Mouse (Mus musculus) heart, adult 2 months (tissue): ENCODE data around the gene Mapkapk5. TPM values are rescaled to one million over a fixed set of nuclear protein-coding genes. Genes with fewer than 3 reads are reported as not detected.
A peak's percentile ranks its signal among the peaks of the same experiment; 100 is the strongest.
"Not testable (repeated sequence)": the region's sequence is repeated elsewhere in the genome, so short reads cannot be mapped to it uniquely, and the experiment has no call there.

Experiments used
- DNase-seq, 2 experiments: peaks; one replicate each; pipeline ENCODE4 v3.0.0; 2021
- H3K27ac ChIP-seq: fragments of 200-600 bp; 2 replicates; pipeline ENCODE4 v1.8.1; 2022
- H3K27me3 ChIP-seq: fragments of 200-500 bp; 2 replicates; pipeline ENCODE4 v1.6.1; 2012; ENCODE audit warnings: mild to moderate bottlenecking, low read length, inconsistent platforms, mixed read lengths; ENCODE audit not compliant: control insufficient read depth, insufficient read depth
- H3K36me3 ChIP-seq: fragments of 200-500 bp; 2 replicates; pipeline ENCODE4 v1.6.1; 2012; ENCODE audit warnings: low read length, inconsistent platforms; ENCODE audit not compliant: control insufficient read depth, insufficient read depth
- H3K4me1 ChIP-seq: fragments of 200-500 bp; 2 replicates; pipeline ENCODE4 v1.6.1; 2011; ENCODE audit warnings: low read length; ENCODE audit not compliant: control insufficient read depth, insufficient read depth
- H3K4me3 ChIP-seq: fragments of 200-600 bp; 2 replicates; pipeline ENCODE4 v1.8.1; 2022
- H3K79me2 ChIP-seq: fragments of 200-500 bp; replicated peaks from 2 replicates; pipeline ENCODE4 v1.6.1; 2012; ENCODE audit warnings: mild to moderate bottlenecking, inconsistent platforms, low read length, moderate library complexity, mixed read lengths; ENCODE audit not compliant: control insufficient read depth, insufficient read depth
- H3K9ac ChIP-seq: fragments of 200-500 bp; 2 replicates; pipeline ENCODE4 v1.6.1; 2012; ENCODE audit warnings: low read depth, mild to moderate bottlenecking, control low read depth, inconsistent platforms, low read length, mixed read lengths
- CTCF ChIP-seq: fragments of 200-600 bp; IDR thresholded peaks from 2 replicates; pipeline ENCODE4 v1.8.1; 2022; ENCODE audit warnings: antibody characterized with exemption, mild to moderate bottlenecking, moderate library complexity
- EP300 ChIP-seq: fragments of 200-500 bp; IDR thresholded peaks from 2 replicates; pipeline ENCODE4 v1.6.1; 2011; ENCODE audit warnings: low read depth, low read length, control low read depth; ENCODE audit not compliant: insufficient read depth
- POLR2A ChIP-seq: fragments of 200-500 bp; IDR thresholded peaks from 2 replicates; pipeline ENCODE4 v1.6.1; 2011; ENCODE audit warnings: mild to moderate bottlenecking, low read depth, low read length, control low read depth; ENCODE audit not compliant: insufficient read depth
- WGBS: fragments of 180-500 bp; shearing (Covaris S2); methylation state at CpG from one replicate; pipeline ENCODE4 v1.1.7; 2018; 5-methylcytosine and 5-hydroxymethylcytosine counted together
- intact Hi-C: fragments of 180-260 bp; cut with DNase I; formaldehyde crosslinking; loops from one replicate; pipeline ENCODE4 v1.15.1; 2025
- polyA plus RNA-seq: library from polyadenylated mRNA; depleted of rRNA; stranded (reverse); fragments of >200 nt; gene quantifications from 2 replicates; pipeline ENCODE4 v1.2.3, GENCODE M21; 2012
- total RNA-seq, 2 experiments: library from RNA; stranded (reverse); gene quantifications; 2 replicates each; pipeline ENCODE4 v1.2.3; 2021

The Mapkapk5 gene
- total and polyA plus RNA-seq, 3 experiments: 33.0 to 84.2 (median 79.8) TPM

- Histone ChIP-seq H3K9ac (no peak within 1 kb of the TSS), H3K4me1 (no peaks in the 10 kb centered on the region), H3K79me2 (no peaks in the 10 kb centered on the region), H3K36me3 (no peaks in the 10 kb centered on the region), H3K27me3 (no peaks in the 10 kb centered on the region), H3K4me3 (no peak within 1 kb of the TSS), H3K27ac (no peak within 1 kb of the TSS)
- 84% methylated on average over 3 of the region's 3 CpGs for WGBS
- TF ChIP-seq POLR2A (no peak), CTCF (no peak), EP300 (no peak)
- intact Hi-C loops: no loop called here
- DNase-seq: no peak
These were observed 42.5 kb downstream of the Mapkapk5 start, which contains the start of gene Adam1b for GRCm38 (mm10) chr5:121503231-121503630. TSS of gene Adam1b (minus strand) at chr5:121503435.

DNA sequence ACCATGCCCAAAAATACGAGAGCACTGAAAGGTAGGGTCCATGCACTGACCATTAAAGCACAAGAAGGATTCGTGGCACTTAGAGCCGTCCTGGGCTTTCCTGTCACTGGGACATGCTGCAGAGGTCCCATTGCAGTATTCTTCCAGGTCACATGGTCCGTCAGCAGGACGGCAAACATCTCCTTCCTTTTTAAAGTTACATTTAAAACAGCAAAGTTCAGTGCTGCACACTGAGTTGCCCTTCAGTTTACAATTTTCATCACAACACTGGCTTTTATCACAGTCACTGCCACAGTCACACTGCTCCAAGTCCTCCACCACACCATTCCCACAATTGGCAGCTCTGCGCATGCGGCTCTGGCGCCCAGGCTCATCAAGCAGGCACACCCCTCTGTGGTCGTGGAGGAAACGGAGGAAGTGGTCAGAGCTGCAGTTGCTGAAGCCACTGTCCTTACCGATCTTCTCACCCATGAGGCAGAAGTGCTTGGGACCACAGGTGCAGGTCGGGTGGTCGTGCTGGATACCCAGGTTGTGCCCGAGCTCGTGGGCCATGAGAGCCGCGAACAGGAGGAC, 44.2 kb downstream of the Mapkapk5 start:
- H3K79me2 ChIP-seq, H3K9ac ChIP-seq, H3K27ac ChIP-seq, H3K4me3 ChIP-seq, H3K36me3 ChIP-seq, intact Hi-C loops, H3K27me3 ChIP-seq, H3K4me1 ChIP-seq, DNase-seq: not testable (repeated sequence)
- WGBS: 58% methylated on average over 11 of the region's 17 CpGs

GRCm38 (mm10) chr5:121500719-121501118, 45.0 kb downstream of the Mapkapk5 start:
- intact Hi-C loops: no loop called here
- 56% methylated on average over 7 of the region's 7 CpGs for WGBS
- H3K27me3 ChIP-seq: no peaks in the 10 kb centered on the region

DNA sequence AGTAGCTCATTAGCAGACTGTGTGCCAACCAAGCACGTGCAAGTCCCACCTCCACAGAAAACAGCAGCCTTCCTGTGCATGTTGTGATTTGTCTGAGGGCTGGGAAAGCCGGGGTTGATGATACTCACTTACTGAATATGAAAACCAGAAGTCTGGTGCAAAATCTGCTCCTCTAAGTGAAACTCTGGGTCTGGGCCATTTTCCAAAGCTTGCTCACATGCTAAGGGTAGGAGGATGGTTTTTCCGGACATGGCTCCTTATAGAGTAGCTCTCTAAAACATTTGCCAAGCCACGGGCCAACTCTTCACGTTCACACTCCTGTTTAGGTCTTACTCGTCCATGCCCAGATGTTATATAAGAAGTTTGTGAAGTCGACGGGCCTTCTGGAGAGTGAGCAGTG, 52.4 kb downstream of the Mapkapk5 start:
- Histone ChIP-seq H3K4me1 (no peaks in the 10 kb centered on the region), H3K79me2 (no peaks in the 10 kb centered on the region), H3K9ac (no peak overlapping the region), H3K4me3 (no peak overlapping the region), H3K27ac (no peak overlapping the region), H3K27me3 (no peaks in the 10 kb centered on the region), H3K36me3 (no peaks in the 10 kb centered on the region)
- intact Hi-C loops: no loop called here
- no peak for TF ChIP-seq CTCF
- no peak for TF ChIP-seq EP300
- no peak for TF ChIP-seq POLR2A
- DNase-seq: no peak
- 63% methylated on average over 8 of the region's 8 CpGs for WGBS

More at GRCm38 (mm10) chr5:121500719-121501118, 45.0 kb downstream of the Mapkapk5 start:
- no peak for DNase-seq
- Histone ChIP-seq H3K27ac (no peak overlapping the region), H3K79me2 (no peaks in the 10 kb centered on the region), H3K4me3 (no peak overlapping the region), H3K36me3 (no peaks in the 10 kb centered on the region), H3K4me1 (no peaks in the 10 kb centered on the region), H3K9ac (no peak overlapping the region)
- TF ChIP-seq CTCF (no peak), POLR2A (no peak), EP300 (no peak)

GRCm38 (mm10) chr5:121484801-121485200, 60.9 kb downstream of the Mapkapk5 start:
- no peak for DNase-seq
- no peak overlapping the region for H3K4me3 ChIP-seq
- H3K79me2 ChIP-seq: no peaks in the 10 kb centered on the region
- no peak overlapping the region for H3K27ac ChIP-seq
- intact Hi-C loops: no loop called here
- no peaks in the 10 kb centered on the region for H3K36me3 ChIP-seq
- H3K27me3 ChIP-seq: no peaks in the 10 kb centered on the region
- TF ChIP-seq CTCF: no peak
- TF ChIP-seq EP300: no peak
- no peak for TF ChIP-seq POLR2A
- WGBS: 78% methylated on average over 5 of the region's 5 CpGs
- H3K9ac ChIP-seq: no peak overlapping the region
- H3K4me1 ChIP-seq: no peaks in the 10 kb centered on the region

GRCm38 (mm10) chr5:121477680-121478079, 68.0 kb downstream of the Mapkapk5 start:
- Histone ChIP-seq H3K27ac (no peak overlapping the region), H3K9ac (no peak overlapping the region), H3K27me3 (no peaks in the 10 kb centered on the region), H3K4me1 (no peaks in the 10 kb centered on the region), H3K36me3 (no peaks in the 10 kb centered on the region), H3K4me3 (no peak overlapping the region), H3K79me2 (no peaks in the 10 kb centered on the region)
- peak; percentile 88 for TF ChIP-seq CTCF
- TF ChIP-seq EP300: no peak
- intact Hi-C loops: loop anchor here (1.0 to 5.0 kb wide), 2 partner anchors 27 to 35 kb away; no protein-coding TSS in a partner anchor
- DNase-seq: no peak
- WGBS: 31% methylated on average over 3 of the region's 3 CpGs
